Mouse (Mus musculus) urinary bladder, adult 18-20 months (tissue): ENCODE measurements around the gene Hand1.
"Not testable (repeated sequence)": the region's sequence is repeated elsewhere in the genome, so short reads cannot be mapped to it uniquely, and the experiment has no call there.

Experiments
- DNase-seq, 2 experiments: peaks; one replicate each; pipeline ENCODE4 v3.0.0; 2022; ENCODE audit warnings: low spot score in 2 of 2, mixed read lengths in 2 of 2

Gene Hand1

DNA sequence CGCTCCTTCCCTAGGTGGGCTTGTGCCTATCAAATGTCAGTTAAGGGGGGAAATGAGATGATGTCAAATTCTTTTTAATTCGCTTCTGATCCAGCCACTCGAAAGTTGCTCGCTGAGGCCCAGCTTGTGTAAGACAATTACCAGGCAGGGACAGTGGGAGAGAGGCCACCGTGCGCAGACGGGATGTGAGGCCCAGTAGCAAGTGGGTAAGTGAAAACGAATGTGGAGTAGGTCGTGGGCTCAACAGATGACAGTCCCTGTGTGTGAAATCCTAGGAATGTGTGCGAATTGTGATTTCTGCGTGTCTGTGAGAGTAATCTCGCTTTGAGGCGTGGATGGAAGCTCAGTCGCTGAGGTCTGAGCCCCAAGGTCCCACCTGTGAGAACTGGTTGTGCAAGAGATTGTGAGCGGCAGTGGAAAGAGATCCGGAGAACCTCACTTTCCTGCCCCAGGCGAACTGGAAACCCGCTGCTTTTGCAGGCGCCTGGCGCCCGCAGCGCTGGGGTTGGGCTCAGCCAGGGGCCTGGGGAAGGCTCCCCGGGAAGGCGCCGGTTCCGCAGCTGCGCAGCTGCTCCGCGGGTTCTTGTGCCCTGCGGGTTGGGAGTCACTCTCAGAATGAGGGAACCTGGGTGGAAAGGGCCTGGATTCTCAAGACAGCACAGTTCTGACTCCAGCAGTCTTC, 819 bp upstream of the Hand1 start:
- DNase-seq, result no peak

DNA sequence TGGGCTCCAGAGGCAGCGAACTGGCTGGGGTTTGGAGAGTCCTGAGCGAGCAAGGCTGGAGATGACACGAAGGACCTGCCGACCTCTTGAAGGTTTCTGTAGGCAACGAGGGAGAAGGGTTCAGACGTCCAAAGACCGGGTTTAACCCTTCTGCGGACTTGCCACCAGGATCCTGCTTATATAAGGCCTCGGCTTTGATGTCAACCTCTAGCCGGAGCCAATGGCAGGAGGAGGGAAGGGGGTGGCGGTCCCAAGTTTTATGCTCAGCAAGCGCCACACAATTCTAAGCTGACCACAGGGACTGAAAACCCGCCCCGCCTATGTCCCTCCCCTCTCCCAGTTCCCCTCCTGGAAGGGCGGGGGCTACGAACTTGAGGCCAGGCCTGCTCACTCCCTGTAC, 757 bp downstream of the Hand1 start:
- no peak for DNase-seq

DNA sequence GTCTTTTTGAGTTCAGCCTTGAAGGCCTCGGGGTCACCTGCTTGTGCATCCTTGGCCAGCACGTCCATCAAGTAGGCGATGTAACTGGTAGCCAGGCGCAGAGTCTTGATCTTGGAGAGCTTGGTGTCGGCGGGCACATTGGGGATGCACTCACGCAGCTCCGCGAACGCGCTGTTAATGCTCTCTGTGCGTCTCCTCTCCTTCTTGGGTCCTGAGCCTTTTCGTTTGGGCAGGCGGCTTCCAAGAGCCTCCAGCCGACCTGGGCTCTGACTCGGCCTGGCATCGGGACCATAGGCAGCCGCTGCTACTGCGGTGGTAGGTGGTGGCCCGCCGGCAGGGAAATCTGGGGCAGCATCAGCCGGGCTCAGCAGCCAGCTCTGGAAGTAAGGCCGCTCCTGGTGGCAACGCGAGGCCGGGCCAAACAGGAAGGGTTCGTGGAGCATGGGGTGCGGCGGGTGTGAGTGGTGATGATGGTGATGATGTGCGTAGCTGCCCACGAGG, 1.3 kb downstream of the Hand1 start:
- no peak for DNase-seq

DNA sequence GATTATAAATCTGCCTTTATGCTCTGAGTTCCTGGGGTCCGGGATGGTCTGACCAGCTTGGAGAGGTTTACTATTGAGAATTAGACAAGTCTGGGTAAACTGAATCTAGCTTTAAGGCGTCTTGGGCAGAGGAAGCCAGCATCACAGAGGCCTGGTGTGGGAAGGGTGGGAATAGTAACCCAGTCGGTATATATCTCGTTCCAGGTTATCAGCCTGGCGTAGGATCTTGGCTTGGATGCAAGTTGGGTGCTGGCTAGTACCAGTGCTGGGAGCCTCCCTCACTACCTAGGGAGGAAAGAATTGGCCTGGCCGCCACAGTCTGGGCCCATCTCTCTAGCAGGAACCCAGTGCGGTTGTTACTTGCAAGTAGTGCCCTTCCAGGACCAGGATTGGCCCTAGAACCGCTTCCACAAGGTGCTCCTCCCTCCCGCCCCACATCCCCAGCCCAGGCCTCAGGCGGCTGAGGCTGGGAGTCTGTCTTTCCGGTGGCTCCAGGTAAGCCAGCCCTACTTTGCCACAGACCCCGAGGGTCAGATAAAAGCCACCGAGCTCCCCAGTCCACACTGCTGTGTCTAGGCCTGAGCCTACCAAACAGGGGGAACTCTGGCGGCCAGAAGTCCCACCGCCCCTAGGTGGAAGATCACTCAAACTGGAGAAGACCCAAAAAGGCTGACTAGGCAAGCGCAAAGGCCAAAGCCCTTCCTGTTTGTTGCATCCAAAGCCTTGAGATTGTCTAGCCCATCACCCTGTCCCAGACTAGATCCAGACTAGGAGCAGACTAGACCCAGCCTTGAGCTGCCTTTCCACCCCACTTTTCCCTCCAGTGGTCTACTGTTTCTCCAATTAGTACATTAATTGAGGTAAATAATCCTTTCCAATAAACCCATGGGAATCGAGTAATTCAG, 2.5 kb downstream of the Hand1 start:
- no peak for DNase-seq

DNA sequence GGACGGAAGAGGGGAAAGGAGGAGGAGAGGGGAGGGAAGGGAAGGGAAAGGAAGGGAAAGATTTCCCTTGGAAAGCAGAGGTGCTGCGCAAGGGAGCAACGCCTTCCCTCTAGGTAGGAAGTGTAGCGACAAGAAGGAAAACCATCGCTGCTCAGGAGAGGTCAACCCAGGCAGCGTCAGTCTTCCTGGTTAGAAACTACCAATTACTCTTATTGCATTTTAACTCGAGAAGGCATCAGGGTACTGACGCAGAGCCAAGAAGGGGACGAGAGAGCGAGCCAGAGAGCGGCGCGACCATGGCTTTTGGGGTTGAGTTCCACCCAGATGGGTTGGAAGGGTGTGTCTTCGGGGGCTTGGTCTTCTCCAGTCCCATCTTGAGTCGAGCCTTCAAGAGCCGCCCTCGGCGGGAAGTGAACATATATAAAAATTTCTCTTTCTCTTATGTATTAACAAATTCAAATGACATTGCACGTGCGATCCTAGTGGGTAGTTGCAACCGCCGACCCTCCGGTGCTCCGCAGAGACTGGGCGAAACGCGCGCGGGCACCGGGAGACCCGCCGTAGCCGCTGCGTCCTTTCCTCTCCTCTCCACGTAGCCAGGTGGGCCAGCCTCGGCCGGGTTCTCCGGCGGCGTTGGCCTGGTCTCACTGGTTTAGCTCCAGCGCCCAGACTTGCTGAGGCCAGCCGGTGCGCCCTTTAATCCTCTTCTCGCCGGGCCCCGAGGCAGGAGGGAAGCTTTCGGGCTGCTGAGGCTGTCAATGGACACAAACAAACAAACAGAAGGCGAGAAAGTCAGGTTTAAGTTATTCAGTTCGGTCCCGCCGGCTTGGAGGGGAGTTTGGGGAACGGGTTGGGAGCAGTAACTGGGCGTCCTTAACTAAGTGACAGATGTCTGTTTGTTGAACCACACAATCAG, 3.4 kb downstream of the Hand1 start:
- no peak for DNase-seq

DNA sequence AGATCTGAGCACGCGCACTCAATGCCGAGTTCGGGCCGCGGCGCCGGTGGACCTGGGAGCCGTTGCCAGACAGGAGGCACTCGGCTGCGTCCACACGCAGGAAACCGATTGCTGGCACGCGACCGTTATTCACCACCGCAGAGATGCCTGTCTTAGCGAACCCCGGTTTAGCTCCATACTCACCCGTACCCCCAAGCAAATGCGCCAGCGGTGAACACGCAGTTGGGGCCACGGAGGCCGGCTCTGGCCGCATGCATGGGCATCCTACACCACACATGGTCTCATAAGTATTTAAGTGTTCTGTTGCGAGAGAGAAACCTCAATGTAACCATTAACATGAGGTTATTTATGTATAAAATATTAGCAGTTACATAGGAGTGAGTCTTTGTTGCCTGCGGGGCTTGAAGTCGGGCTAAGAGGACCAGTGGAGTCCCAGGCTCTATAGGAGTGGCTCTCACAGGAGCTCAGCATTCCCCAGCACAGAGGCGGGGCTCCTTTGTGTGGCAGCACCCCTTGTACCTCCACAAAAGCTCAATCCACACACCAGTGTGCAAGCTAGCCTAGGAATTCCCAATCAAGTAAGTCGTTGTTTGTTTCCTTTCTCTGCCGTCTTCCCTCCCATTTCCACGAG, 4.6 kb downstream of the Hand1 start:
- no peak for DNase-seq

DNA sequence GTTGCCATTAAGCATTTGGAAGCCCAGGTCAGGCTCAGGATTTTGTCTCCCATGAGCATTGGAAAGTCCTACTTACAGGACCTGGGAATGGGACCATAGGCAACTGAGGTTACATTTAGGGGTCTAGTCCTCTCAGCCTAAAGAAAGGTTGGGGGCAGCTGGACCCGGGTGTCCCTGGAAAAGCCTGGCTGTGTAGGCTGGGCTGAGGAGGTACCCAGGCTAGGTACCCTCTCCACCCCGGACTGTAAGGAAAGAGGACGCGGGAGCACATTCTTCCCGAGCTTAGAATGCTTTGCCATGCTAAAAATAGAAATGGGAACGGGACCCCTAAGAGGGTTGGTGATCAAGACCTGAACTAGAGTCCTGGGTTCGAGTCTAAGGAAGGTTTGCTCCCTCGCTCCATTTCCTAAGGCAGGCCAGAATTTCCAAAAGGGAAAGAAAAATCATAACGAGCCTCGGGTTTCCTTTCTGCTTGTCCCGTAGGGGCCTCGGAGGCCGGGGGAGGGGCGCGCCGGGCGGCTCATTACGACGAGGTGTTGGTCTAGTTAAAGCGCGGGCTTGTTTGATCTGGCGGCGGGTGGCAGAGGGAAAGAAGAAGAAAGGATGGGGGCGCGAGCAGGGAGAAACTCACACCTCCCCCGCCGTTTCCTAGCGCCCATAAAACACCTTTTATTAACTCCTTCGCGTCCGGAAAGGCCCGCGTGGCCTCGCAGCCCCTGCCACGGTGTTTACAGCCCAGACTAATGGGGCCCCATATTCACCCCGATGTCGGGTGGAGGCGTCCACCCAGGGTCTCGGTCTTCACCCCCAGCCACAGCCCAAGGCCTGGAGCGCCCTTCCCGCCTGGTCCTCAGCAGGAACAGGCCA, 5.3 kb downstream of the Hand1 start:
- no peak for DNase-seq

DNA sequence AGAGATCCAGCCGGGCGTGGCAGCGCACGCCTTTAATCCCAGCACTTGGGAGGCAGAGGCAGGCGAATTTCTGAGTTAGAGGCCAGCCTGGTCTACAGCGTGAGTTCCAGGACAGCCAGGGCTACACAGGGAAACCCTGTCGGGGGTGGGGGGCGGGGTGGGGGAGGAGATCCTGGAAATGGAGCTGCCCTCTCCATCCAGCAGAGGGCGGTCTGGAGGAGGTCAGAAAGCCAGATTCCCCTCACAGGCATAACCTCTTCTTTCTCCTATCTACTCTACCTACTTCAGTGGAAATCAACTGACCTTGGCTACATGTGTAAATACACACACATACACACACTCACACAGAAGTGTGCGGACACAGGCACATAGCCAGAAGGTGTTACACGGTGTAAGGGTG, 7.4 kb downstream of the Hand1 start:
- DNase-seq, result not testable (repeated sequence)

DNA sequence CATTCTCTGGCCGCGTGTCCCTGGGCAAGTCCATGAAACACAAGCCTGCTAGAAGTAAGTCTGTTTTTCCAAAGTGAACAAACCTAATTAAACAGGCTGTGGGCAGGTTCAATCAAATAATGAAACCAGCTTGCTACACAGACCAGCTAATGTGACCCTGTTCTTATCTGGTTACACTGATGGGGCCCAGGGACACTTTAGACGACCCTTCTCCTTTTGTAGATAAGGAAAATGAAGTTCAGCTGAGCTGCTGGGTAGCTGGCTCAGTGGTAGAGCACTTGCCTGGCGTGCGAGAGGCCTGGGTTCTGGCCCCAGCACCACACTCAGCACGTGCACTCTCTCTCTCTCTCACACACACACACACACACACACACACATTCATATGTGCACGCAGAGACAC, 8.9 kb downstream of the Hand1 start:
- no peak for DNase-seq

DNA sequence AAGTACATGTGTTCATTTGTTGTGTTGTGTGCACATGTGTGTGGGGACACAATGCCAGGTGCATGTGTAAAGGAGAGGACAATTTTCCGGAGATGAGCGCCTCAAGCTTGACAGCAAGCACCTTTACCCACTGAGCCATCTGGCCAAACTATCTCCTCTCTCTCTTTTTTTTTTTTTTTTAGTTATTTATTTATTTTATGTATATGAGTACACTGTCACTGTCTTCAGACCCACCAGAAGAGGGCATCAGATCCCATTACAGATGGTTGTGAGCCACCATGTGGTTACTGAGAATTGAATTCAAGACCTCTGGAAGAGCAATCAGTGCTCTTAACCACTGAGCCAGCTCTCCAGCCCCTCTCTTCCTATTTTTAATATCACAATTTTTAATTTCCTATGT, 9.5 kb downstream of the Hand1 start:
- DNase-seq, result not testable (repeated sequence)

DNA sequence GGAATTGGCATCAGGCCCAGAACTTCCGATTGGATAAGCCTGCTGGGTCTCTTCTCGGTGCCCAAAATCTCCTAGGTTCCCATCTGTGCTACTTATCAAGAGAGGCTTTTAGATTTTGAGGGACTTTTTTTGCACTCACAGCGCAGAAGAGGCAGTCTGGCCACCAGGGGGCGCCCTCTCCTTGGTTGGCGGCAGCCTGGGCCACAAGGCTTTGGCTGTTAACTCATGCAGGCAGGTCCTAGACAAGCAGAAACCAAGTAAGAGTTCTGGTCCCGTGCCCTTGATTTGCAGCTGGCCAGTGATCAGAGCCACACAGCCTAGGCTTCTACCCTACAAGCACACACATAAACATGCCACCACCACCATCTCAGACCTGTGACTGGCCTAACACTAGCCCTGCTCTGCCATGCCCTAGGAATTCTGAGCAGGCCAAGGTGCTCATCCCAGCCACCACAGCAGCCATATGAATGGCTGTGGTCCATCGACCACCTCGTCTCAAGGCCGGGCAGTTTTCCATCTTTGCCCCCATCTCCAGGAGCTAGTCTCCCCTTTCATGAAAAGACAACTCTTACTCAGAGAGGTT, 12.5 kb downstream of the Hand1 start:
- DNase-seq, result peak; percentile 65 to 79

DNA sequence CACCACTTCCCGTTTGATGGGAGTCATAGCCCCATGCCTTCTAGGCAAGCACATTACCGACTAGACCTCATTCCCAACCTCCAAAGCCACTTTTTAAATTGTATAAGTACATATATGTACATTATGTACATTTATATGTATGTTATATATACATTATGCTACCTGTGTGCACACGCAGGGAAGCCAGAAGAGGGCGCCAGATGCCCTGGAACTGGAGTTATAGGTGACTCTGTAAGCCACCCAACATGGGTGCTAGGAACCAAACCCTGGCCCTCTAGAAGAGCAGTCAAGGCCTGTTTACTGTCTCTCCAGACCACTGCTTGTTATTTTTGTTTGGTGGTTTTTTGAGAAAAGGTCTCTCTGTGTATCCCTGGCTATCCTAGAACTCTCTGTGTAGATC, 14.4 kb downstream of the Hand1 start:
- no peak for DNase-seq

DNA sequence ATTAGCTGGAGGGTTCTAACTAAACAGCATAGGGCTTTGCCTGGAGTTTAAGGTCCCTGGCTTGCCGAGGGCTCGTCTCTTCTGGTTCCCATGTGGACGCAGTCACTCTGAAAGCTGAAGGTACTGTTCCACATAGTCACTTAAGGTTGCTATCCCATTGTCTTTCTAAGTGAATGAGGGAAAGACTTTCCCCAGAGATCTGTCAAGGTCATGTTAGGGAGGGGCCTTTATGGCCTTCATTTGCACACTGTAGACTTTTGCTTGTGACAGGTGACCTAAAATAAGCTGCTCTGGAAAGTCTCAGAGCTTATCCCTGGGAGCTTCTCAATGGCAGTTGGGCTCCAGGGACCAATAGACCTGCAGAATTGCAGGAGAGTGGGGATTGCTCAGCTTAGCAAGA, 19.0 kb downstream of the Hand1 start:
- DNase-seq, result no peak

DNA sequence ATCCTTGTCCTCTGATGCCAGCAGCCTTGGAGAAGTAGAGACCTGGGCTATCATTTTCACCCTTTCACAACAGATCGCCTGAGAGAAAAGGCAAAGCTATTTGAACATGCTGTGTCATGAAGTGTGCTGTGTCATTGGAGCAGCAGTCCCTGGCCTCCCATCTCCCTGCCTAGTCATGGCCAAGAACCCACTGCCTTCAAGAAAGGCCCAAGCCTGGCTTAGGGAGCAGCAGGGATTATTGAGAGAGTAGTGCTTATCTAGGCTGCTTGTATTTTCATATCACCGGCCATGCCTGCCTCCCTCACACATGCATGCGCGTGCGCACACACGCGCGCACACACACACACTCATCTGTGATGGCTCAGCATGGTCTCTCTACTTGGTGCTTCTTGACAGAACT, 20.4 kb downstream of the Hand1 start:
- DNase-seq, result no peak

DNA sequence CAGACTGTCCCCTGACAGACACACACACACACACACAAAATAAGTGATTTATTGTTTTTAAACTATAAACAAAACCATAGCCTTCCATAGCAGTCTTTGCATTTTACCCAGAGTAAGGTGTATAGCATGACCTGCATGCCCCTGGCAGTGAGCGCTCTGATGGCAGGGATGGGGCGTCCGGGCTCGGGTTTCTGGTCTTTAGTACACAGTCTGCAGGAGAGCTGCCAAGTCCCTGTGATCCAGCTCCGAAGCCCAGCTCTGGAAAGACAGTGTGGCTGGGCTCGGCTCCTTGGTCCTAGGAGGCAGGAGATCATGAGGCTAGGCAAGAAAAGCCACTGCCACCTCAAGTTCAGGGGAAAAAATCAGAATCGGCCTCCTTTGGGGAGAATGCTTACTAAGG, 21.6 kb downstream of the Hand1 start:
- DNase-seq, result no peak

DNA sequence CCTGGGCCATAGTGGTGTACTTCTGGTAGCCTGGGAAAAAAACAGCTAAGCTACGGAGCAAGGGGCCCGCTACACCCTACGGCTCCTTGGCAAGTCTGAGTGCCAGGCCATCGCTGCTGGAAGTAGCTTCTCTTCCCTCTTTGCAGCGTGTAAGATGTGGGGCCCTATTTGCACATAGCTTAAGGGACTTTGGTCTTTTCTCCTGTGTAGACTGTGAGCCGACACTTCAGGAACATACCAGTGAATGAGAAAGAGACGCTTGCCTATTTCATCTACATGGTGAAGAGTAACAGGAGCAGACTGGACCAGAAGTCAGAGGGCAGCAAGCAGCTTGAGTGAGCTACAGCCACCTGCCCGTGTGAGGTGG, 22.9 kb downstream of the Hand1 start:
- no peak for DNase-seq

DNA sequence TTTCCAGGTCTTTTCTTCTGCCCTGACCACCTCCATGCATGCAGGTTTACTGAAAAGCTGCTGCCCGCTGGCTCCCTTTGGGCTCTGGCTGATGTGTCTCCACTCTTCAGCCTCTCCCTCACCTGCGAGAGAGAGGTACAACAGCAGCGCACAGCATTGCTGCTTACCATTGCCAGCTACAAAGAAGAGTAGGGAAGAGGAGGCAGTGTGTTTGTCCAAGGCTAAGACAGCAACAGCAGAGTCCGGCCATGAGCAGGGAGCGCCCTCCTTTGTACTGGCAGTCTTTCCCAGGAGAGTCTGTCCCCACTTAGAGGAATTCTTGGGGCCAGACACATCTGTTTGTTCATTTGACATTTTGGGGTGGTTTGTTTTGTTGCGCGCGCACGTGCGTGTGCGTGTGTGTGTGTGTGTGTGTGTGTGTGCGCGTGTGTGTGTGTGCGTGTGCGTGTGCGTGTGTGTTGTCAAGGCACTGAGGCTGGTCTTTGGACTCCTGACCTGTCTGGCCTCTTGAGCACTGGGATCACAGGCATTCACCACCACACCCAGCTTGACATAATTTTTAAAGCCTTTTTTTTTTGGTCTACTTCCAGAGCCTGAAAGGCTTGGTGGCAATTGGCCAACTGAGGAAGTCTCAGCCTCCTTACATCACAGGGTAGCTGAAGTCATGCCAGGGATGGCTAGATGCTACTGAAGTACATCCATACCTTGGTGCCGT, 23.4 kb downstream of the Hand1 start:
- no peak for DNase-seq

DNA sequence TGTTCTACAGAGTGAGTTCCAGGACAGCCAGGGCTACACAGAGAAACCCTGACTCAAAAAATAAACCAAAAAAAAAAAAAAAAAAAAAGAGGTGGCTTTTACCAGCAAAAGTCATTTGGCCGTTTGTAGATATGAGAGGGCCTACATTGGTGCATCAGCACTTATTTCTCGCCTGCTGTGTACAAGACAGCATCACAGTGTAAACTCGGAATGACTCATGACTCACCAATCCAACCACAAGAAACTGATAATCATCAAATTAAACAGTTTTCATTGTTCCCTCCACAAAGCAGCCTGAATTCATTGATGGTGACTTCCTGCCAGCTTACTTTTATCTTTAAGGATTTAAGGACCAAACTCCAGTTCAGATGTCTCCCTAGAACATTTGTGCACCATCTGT, 27.6 kb downstream of the Hand1 start:
- no peak for DNase-seq

DNA sequence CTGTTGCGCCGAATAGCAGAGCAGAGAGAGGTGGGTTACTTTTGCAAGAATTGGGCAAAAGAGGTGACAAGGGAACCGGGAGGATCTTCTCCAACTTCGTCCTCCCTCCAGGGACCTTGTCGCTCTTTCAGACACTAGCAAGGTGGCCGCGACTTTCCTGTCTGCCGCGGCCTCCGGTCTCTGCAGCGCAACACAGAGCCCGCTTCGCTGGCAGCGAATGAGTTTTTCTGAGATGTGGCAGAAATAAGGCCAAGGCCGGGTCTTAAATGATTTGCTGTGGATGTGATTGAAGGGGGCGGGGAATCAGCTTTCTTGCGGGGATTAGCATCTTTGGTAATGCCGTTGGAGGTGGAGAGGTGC, 30.1 kb downstream of the Hand1 start:
- no peak for DNase-seq
